Mouse (Mus musculus): ENCODE measurements around the gene Glce. TPM values are rescaled to one million over a fixed set of nuclear protein-coding genes. Genes with fewer than 3 reads are reported as not detected.

The Glce gene
- total RNA-seq, 2 experiments from 2014 or later, result 26.5 to 28.4 TPM

DNA sequence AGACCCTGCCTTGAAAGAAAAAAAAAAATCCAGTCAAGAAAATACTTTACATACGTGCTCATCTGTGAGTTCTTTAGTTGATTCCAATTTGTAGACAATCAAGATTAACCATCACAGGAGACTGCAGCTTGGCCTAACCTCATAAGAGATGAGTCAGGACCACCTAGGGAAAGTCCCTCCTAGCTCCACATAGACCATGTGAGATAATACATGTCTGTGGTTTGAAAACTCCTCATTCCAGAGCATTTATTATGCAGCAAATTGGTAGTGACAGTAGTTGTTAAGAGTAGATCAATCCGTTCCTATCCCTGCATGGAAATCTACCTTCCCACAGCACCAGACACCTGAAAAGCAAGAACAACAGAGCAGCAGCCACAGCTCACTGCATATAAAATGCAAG, 5.6 kb upstream of the Glce start:
- DNase-seq (ENCODE audit: extremely low spot score in 1 of 2, low spot score in 2 of 2), result no peak
- intact Hi-C loops (cut with DNase I), result no loop called here

DNA sequence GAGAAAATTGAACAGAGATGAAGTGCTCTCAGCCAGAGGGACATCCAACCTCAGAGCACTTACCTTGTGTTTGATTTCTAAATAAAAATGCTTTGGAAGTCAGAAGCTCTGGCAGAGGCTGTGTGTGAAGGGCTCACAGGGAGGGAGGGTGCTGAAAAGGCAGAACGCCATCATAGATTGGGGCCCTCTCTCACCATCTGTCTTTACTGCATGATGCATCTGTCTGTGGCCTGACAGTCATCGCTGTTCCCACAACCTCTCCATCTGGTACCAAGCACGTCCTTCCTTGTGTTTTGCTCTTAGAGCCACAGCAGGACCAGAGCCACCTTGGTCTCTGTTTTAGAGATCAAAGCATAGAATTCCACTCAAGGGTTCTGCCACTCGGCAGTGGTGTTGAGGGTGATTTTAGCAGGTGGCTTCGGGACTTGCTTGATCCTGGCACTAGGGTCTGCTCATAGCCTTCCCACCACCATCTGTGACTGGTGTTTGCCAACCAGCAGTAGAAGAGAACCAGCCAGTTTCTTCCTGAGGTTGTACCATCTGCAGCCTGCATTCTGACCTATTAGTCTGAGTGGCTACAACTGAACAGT, 3.6 kb upstream of the Glce start:
- intact Hi-C loops (cut with DNase I), result no loop called here
- DNase-seq (ENCODE audit: extremely low spot score in 1 of 2, low spot score in 2 of 2), result no peak

DNA sequence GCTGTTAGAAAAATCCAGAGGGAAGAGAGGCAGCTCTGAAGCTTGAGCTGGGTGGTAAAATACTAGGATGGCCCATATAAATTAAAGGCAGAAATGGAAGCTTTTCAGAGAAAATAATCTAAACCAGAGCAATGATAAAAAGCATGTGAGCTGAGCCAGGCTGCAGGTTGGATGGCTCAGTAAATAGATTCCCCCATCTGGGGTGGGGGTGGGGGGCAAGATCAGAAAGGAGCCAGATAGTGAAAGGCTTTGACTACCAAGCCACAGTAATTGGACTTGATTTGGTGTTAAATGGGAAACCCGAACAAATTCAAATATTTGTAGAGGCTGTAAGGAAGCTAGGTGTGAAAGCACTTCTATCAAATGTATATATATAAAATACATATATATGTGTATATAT, 1.8 kb upstream of the Glce start:
- no peak for DNase-seq (ENCODE audit: extremely low spot score in 1 of 2, low spot score in 2 of 2)
- intact Hi-C loops (cut with DNase I), result loop anchor here (5.0 kb wide), 2 partner anchors 82 to 118 kb away; no protein-coding TSS in a partner anchor

DNA sequence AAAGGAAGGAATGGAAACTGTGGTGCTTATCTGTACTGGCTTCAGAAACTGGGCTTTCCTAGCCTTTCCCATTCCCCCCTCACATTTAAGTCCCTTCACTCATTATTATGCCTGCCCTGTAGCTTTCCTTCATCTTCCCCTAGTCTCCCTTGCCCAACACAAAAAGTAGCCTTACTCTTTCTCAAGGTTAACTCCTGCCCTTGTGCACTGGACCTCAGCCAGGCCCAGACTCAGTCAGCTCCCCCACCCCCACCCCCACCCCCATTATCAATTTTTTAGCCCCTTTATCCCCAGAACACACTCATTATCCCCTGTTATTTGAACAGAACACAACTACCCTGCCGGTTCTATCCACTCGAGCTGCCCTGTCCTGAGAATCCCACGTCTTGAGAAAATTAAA, 1.0 kb upstream of the Glce start:
- intact Hi-C loops (cut with DNase I), result loop anchor here (5.0 kb wide), 2 partner anchors 81 to 119 kb away; no protein-coding TSS in a partner anchor
- DNase-seq (ENCODE audit: extremely low spot score in 1 of 2, low spot score in 2 of 2), result no peak

DNA sequence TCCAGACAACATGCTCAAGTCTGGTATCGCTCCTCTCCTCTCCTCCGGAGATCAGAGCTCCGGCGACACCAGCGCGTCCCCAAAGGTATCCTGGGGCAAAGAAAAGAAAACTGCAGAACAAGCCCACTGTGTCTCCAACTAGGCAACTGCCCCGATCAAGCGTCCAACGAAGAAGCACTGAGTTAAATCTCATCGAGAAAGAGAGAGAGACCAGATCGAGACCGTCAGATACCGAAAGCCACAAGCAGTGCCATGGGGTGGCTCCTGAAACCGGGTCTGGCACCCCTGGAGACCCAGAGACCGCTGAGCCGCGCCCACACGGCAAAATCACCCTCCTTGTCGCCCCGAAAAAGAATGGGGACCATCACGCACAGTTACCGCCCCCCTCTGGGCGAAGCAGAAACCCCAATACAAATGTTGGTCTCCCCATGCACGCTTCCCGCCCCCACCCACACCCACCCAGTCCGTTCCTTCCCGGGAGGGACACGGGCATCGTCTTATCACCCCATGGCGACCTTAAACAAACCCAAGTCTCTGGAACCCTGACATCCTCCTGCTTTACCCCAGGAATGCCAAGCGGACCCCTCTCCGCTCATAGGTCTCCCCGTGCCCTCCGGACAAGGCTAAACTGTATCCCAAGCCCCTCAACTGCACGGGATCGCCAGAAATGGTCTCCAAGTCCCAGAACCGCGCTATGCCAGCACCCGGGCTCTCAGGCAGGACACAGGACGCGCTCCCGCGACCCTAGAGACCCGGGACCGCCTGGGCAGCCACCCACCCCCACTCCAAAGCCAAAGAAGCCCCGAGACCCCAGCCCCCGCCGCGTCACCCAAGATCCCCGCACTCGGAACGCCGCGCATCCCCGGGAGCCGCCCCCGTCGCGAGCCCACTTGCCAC, 656 bp downstream of the Glce start:
- DNase-seq (ENCODE audit: extremely low spot score in 1 of 2, low spot score in 2 of 2), result peak; percentile 23 to 67
- intact Hi-C loops (cut with DNase I), result loop anchor here (5.0 kb wide), 2 partner anchors 79 to 121 kb away; no protein-coding TSS in a partner anchor

DNA sequence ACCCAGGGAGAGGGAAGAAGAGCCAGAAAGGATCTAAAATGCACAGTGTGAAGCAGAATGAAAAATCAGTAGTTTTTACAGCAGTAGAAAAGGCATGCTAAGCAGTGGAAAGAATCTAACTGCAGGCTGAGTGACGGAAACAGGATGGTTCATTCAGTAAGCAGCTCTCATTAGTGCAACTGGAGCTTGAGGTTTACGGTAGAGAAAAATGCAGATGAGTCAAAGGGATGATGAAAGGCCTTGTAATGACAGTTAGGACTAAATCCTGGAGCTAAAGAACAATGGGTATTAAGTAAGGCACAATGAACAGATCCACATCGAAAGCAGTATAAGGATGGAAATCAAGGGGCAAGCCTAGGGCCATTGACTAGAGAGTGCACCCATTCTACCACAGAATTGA, 3.7 kb downstream of the Glce start:
- intact Hi-C loops (cut with DNase I), result no loop called here
- no peak for DNase-seq (ENCODE audit: extremely low spot score in 1 of 2, low spot score in 2 of 2)

DNA sequence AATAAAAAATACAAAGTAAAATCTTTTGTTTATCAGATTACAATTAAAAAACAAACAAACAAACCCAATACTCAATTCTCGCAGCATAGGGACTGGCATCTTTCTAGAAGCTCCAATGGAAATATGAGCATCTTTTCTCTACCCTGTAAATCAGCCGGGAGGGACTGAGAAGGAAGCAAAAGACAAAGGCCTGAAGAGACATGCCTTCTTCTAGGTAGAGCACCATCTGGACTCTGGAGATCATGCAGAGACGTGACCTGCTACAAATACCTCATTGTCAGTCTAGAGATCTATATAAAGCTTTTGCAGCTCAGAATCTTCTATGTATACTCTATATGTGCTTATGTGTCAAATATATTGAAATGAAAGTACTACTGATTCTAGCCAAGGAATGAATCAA, 6.6 kb downstream of the Glce start:
- intact Hi-C loops (cut with DNase I), result no loop called here
- DNase-seq (ENCODE audit: extremely low spot score in 1 of 2, low spot score in 2 of 2), result no peak

DNA sequence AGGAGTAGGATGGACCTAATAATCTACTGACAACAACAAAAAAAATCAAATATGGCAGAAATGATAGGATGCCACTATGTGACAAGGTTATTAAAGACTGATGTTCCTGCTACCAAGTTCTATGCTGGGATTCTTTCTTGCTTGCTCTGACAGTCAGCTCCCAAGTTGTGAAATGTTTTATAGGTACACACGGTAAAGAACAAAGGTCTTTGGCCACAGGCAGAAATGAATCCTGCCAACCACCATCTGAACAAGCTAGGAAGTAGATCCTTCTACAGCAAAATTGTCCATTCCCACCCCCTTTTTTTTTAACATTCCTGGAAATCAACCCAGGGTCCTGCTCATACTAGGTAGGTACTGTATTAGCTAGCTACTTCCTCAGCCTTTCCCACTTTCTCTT, 25.9 kb downstream of the Glce start:
- intact Hi-C loops (cut with DNase I), result no loop called here
- DNase-seq (ENCODE audit: extremely low spot score in 1 of 2, low spot score in 2 of 2), result no peak

DNA sequence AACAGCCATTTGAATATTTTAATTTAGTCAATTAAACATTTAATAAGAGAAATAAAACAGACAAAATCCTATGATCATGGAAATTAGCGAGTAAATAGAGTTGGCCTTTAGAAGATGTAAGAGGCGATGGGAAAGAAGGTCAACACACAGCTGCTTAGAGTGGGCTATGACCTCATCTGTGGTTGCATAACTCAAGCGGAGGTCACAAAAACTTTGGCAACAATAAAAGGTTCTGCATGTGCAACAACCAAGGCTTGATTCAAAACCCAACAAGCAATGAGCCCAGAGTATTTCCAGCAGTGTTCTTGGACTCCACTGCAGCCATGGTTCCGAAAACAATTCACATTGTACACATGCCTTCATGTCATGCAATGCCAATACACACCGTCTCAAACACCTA, 30.9 kb downstream of the Glce start:
- DNase-seq (ENCODE audit: extremely low spot score in 1 of 2, low spot score in 2 of 2), result no peak
- intact Hi-C loops (cut with DNase I), result no loop called here

DNA sequence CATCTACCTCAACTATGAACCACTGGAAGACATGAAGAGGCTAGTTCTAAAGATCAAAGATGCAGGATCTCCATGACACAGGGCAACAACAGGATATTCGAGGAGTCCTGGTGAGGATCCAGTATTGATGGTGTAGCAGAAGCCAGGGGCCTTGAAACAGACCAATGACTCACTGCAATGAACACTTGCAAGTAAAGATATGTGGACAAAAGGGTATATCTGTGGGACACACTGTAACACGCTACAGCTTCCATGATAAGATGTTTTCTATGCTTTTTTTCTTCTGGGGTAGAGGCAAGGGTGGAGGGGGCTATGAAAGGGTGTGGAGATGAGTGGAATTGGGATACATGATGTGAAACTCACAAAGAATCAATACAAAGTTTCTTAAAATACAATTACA, 36.9 kb downstream of the Glce start:
- intact Hi-C loops (cut with DNase I), result no loop called here
- no peak for DNase-seq (ENCODE audit: extremely low spot score in 1 of 2, low spot score in 2 of 2)

DNA sequence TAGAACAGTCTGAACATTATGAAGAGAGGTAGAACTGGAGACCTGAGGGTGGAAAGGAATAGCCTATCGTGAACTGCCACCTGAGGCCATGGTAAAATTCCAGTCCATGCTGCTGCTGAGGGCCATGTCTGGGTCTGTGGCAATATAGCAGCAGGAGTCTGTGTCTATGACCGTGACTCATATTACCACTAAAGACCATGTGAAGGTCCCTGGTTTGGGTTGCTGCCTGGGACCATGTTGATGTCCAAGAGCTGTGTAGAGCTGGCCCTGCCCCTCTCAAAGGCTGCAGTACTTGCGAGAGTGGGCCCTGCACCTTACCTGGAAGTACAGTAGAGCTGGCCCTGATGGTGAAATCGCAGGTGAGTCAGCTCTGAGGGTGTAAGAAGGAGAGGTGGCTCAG, 37.6 kb downstream of the Glce start:
- DNase-seq (ENCODE audit: extremely low spot score in 1 of 2, low spot score in 2 of 2), result no peak
- intact Hi-C loops (cut with DNase I), result no loop called here

DNA sequence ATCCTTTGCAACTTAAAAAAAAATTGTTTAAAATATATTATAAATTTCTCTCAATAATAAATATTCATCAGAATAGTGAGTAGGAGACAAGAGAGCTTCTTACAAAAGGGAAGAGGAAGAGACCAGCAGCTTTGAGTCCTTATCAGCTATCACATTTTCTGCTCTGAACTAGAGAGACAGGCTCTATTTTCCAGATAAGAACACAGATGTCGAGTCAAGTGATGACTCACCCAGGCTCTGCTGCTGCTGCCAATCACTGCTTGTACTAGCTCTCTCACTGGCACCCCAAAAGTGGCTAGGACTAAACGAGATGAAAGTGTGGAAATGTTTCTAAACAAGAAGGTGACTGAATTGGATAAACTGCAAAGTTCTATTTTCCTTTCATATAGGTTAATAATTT, 39.5 kb downstream of the Glce start:
- no peak for DNase-seq (ENCODE audit: extremely low spot score in 1 of 2, low spot score in 2 of 2)
- intact Hi-C loops (cut with DNase I), result no loop called here

DNA sequence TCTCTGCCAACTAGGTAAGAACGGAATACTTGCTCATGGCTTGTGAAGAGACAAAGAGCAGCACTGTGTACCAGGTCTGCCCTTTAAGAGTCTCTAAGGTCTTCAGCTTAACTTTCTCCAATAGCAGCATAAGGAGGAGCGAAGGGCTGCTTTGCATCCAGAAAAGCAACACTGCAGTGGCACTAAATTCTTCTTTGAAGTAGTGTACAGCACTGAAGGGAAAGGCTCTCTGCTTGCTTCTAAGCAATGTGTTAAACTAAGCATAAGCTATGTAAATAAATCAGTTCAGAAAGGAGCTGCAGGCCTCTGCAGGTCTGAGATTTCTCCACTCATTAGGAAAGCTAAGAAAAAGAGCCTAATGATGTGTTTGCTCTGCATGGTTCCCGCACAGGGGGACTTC, 40.9 kb downstream of the Glce start:
- intact Hi-C loops (cut with DNase I), result no loop called here
- DNase-seq (ENCODE audit: extremely low spot score in 1 of 2, low spot score in 2 of 2), result no peak

DNA sequence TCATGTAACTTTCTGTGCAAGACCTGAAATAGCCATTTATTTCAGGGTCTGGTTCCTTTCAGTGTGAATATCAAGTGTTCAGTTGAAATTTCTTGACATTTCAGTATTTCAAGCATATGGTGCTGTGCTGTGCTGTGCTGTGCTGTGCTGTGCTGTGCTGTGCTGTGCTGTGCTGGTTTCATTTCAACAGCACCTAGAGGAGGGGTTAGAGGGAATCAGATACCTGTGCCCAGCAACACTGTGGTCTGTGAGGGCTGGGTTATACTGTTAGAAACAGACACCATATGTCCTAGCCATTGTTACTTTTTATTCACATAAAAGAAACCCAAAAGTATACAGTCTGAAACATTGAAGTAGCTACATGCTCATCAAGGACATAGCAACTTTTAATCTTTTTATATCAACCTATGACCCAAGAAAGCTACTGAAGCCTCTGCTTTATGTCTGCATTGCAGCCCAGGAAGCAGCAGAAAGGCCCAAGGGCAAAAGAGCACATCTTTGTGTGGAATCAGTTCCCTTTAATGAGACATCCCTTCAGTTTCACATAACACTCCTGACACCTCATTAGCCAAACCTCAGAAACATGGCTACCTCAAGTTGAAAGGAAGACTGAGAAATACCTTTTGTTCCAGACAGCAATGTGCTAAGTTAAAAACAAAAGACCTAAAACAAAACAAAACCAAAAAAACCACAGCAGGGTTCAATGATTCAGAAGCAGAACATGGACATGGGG, 42.3 kb downstream of the Glce start:
- intact Hi-C loops (cut with DNase I), result no loop called here
- DNase-seq (ENCODE audit: extremely low spot score in 1 of 2, low spot score in 2 of 2), result no peak

DNA sequence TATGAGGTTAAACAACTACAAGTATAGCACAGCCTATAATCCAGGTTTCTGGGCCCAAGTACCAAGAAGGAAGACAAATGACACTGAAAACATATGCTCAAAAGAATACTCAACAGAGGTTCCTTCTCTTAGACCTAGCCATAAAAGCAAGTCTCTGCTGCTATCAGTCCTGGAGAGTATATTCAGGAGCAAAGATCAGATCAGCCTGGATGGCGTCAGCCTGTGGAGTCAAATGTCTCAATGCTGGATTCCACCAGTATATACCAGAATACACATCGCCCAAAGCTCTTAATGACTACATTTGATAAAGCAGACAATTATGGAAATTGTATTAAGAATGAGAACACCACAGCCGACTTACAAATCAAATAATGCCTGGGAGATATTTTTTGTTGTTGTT, 60.2 kb downstream of the Glce start:
- intact Hi-C loops (cut with DNase I), result no loop called here
- no peak for DNase-seq (ENCODE audit: extremely low spot score in 1 of 2, low spot score in 2 of 2)

DNA sequence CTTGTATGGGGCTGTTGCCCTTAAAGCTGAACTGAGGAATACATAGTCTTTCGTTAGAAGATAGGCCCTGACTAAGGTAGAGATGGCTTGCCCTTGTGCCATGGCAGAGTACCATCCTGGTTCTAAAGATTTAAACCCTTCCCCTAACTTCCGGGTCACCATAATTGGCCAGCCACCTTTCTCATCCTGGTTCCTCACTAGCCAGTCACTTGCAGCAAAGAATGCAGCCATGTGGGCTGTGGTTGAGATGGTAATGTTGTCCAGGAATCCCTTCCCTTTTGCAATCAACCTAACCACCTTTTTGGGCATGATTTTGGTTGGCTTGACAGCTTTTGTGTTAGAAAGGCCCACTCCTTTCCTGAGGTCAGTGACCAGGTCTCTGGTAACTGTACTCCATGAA, 62.0 kb downstream of the Glce start:
- intact Hi-C loops (cut with DNase I), result no loop called here
- no peak for DNase-seq (ENCODE audit: extremely low spot score in 1 of 2, low spot score in 2 of 2)

DNA sequence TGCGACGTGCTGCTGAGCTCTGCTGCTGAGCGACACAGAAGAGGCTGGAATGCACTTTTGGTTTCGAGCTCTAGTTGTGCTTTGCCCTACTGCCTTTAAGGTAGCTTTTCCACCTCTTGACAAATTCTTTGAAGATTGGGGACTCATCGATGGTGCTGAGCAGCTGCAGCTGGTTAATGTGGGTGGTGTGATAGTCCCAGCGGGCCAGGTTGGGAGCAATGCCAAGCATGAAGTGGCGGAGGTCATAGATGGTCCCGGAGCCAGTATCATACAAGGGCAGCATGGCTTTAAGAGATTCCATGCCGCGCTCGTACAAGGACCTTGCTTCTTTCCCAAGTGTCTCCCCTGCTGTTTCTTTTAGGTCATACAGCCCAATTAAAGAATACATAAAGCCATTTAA, 62.5 kb downstream of the Glce start:
- intact Hi-C loops (cut with DNase I), result no loop called here
- DNase-seq (ENCODE audit: extremely low spot score in 1 of 2, low spot score in 2 of 2), result no peak

DNA sequence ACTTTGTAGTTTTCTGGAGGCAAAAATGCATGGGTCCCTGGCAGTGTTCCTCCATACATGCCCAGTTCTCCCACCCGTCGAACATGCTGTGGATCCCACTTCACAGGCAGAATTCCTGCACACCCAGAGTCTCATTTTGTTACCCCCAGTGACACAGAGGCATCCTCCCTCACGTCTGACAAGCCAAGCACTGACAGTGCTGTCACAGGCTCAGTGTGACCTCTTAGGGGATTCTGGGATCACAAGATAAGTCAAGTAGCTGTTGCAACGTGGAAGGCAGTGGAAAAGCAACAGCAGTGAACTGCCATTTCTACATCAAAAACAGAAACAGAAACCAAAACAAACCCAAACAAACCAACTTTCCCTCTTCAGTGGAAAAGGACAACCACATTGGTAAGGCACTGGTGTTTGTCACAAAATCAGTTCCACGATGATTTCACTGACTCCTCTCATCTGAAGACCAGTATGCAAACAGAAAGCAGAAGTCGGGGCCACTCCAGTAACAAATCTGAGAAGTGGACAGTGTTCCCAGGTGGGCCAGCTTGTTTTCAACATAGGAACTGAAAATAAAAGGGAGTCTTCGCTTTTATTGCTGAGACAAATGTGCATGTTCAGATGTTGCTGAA, 64.5 kb downstream of the Glce start:
- intact Hi-C loops (cut with DNase I), result no loop called here
- DNase-seq (ENCODE audit: extremely low spot score in 1 of 2, low spot score in 2 of 2), result no peak

DNA sequence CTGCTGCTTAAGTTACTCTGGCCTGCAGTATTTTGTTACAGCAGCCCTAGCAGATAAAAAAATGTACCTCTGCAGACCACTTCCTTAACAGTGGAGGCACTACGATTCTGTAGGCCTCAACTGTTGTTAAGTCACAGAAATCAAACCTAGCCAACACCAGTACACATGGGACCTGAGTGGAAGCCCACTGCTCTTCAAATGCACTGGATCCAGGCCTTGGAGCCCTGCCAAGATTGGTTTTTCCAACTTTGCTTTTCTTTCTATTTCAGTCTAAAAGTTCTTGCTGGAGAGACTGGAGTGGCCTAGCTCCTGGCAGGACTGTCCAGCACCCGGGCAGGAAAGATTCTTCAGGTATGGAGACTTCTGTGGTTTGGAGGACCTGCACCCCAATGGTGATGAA, 66.2 kb downstream of the Glce start:
- intact Hi-C loops (cut with DNase I), result no loop called here
- DNase-seq (ENCODE audit: extremely low spot score in 1 of 2, low spot score in 2 of 2), result no peak

Data from left cerebral cortex, postnatal 10 days (tissue).